Mouse (Mus musculus) midbrain, postnatal 0 days (tissue): ENCODE measurements around the gene Prkaca. TPM values are rescaled to one million over a fixed set of nuclear protein-coding genes. Genes with fewer than 3 reads are reported as not detected.

Experiments used
- ATAC-seq: fragments of 200-750 bp; cut with Nextera tagmentation; 2 replicates; pipeline ENCODE4 v1.8.0; 2017; ENCODE audit warnings: moderate number of reproducible peaks, mild to moderate bottlenecking, moderate TSS enrichment, moderate library complexity; ENCODE audit not compliant: low FRiP score
- DNase-seq: peaks from one replicate; pipeline ENCODE4 v3.0.0-alpha.2; 2015; ENCODE audit warnings: low spot score
- H3K27ac ChIP-seq: fragments of 300-500 bp; sonication (generic); 2 replicates; pipeline ENCODE4 v1.5.1; 2014; ENCODE audit warnings: low read depth, mild to moderate bottlenecking, low read length, mixed read lengths
- H3K27me3 ChIP-seq: fragments of 300-500 bp; sonication (generic); 2 replicates; pipeline ENCODE4 v1.6.1; 2014; ENCODE audit warnings: low read length, control low read depth, mixed read lengths; ENCODE audit not compliant: insufficient read depth
- H3K36me3 ChIP-seq: fragments of 300-500 bp; sonication (generic); 2 replicates; pipeline ENCODE4 v1.6.1; 2014; ENCODE audit warnings: low read length, control low read depth, mixed read lengths; ENCODE audit not compliant: insufficient read depth
- H3K4me1 ChIP-seq: fragments of 300-500 bp; sonication (generic); 2 replicates; pipeline ENCODE4 v1.6.1; 2014; ENCODE audit warnings: mild to moderate bottlenecking, control low read depth, antibody characterized with exemption, low read length, mixed read lengths; ENCODE audit not compliant: insufficient read depth
- H3K4me2 ChIP-seq: fragments of 300-500 bp; sonication (generic); 2 replicates; pipeline ENCODE4 v1.6.1; 2014; ENCODE audit warnings: low read depth, mild to moderate bottlenecking, low read length, mixed read lengths; ENCODE audit not compliant: poor library complexity, severe bottlenecking
- H3K4me3 ChIP-seq: fragments of 300-500 bp; sonication (generic); 2 replicates; pipeline ENCODE4 v1.5.1; 2014; ENCODE audit warnings: low read depth, mild to moderate bottlenecking, low read length, moderate library complexity
- H3K9ac ChIP-seq: fragments of 300-500 bp; sonication (generic); replicated peaks from 2 replicates; pipeline ENCODE4 v1.6.1; 2014; ENCODE audit warnings: mild to moderate bottlenecking, low read length, moderate library complexity, mixed read lengths; ENCODE audit not compliant: poor library complexity, severe bottlenecking
- H3K9me3 ChIP-seq: fragments of 300-500 bp; sonication (generic); 2 replicates; pipeline ENCODE4 v1.6.1; 2016; ENCODE audit warnings: low read length, control low read depth
- CTCF ChIP-seq: IDR thresholded peaks from 2 replicates; pipeline ENCODE4 v1.5.1; 2016; ENCODE audit warnings: antibody characterized with exemption, mild to moderate bottlenecking
- WGBS: fragments of 180-500 bp; shearing (Covaris S2); extraction: QIAGEN DNeasy Blood & Tissue Kit; methylation state at CpG from one replicate; pipeline ENCODE4 v1.1.7; 2014; 5-methylcytosine and 5-hydroxymethylcytosine counted together
- polyA plus RNA-seq: library from polyadenylated mRNA; unstranded; fragments of >200 nt; fragmentation: Nextera tagmentation; extraction: Ambion mirVana; gene quantifications from 2 replicates; pipeline ENCODE4 v1.2.1, GENCODE M21; 2015
- total RNA-seq: library from RNA; depleted of rRNA; stranded (reverse); fragments of >200 nt; gene quantifications from 2 replicates; pipeline ENCODE4 v1.2.3, GENCODE M21; 2014

Prkaca gene
- total and polyA plus RNA-seq, 2 experiments from 2014 or later = 218 to 253 TPM

- no peak overlapping the region for H3K4me2 ChIP-seq
- ATAC-seq (no peak), DNase-seq (no peak)
- 31% methylated on average over 7 of the region's 7 CpGs for WGBS
- peaks cover 25% of the 10 kb centered on the region for H3K27me3 ChIP-seq
- H3K4me1 ChIP-seq = peaks cover 7% of the 10 kb centered on the region; the same call in 1 of the 2 replicates
- H3K9ac ChIP-seq = no peak overlapping the region
- no peak overlapping the region for H3K27ac ChIP-seq
- H3K4me3 ChIP-seq = no peak overlapping the region
- no peaks in the 10 kb centered on the region for H3K9me3 ChIP-seq
- H3K36me3 ChIP-seq = no peaks in the 10 kb centered on the region
- TF ChIP-seq CTCF = peak; percentile 43
These were observed 35.6 kb downstream of the Prkaca start for GRCm38 (mm10) chr8:84008362-84008761.

GRCm38 (mm10) chr8:84009876-84010275 lies 37.1 kb downstream of the Prkaca start:
- 2% methylated on average over 11 of the region's 11 CpGs for WGBS
- DNase-seq (peak; percentile 81), ATAC-seq (no peak)
- Histone ChIP-seq H3K27ac (no peak overlapping the region), H3K9ac (no peak overlapping the region), H3K9me3 (no peaks in the 10 kb centered on the region), H3K36me3 (no peaks in the 10 kb centered on the region), H3K4me3 (no peak overlapping the region), H3K4me2 (peak overlapping the region; percentile 28), H3K27me3 (peaks cover 28% of the 10 kb centered on the region), H3K4me1 (peaks cover 7% of the 10 kb centered on the region; the same call in 1 of the 2 replicates)
- peak; percentile 96 for TF ChIP-seq CTCF

- Histone ChIP-seq H3K4me1 (peaks cover 7% of the 10 kb centered on the region; the same call in 1 of the 2 replicates), H3K36me3 (no peaks in the 10 kb centered on the region), H3K4me2 (peak overlapping the region; percentile 98), H3K9me3 (no peaks in the 10 kb centered on the region), H3K4me3 (peak overlapping the region; percentile 55), H3K27ac (no peak overlapping the region), H3K27me3 (peaks cover 28% of the 10 kb centered on the region), H3K9ac (peak overlapping the region; percentile 40)
- DNase-seq (peak; percentile 76), ATAC-seq (peak; percentile 36; the same call in 1 of the 2 replicates)
- TF ChIP-seq CTCF = peak; percentile 74
- 3% methylated on average over 77 of the region's 83 CpGs for WGBS
These were observed 38.1 kb downstream of the Prkaca start for GRCm38 (mm10) chr8:84010625-84011611.

GRCm38 (mm10) chr8:84011705-84012498 lies 39.1 kb downstream of the Prkaca start, which contains the start of gene 2210011C24Rik:
TSS of gene 2210011C24Rik (minus strand) at chr8:84012171.
- peaks cover 7% of the 10 kb centered on the region; the same call in 1 of the 2 replicates for H3K4me1 ChIP-seq
- 1% methylated on average over 44 of the region's 45 CpGs for WGBS
- no peaks in the 10 kb centered on the region for H3K36me3 ChIP-seq
- DNase-seq (no peak), ATAC-seq (peak; percentile 11; the same call in 1 of the 2 replicates)
- peak within 1 kb of the TSS; percentile 40 for H3K9ac ChIP-seq
- H3K27ac ChIP-seq = no peak within 1 kb of the TSS
- peak within 1 kb of the TSS; percentile 55 for H3K4me3 ChIP-seq
- no peak for TF ChIP-seq CTCF
- peaks cover 28% of the 10 kb centered on the region for H3K27me3 ChIP-seq
- H3K9me3 ChIP-seq = no peaks in the 10 kb centered on the region
- H3K4me2 ChIP-seq = peak within 1 kb of the TSS; percentile 98

- Histone ChIP-seq H3K9ac (no peak overlapping the region), H3K4me2 (peak overlapping the region; percentile 98), H3K27me3 (peaks cover 28% of the 10 kb centered on the region), H3K27ac (no peak overlapping the region), H3K36me3 (no peaks in the 10 kb centered on the region), H3K4me3 (peak overlapping the region; percentile 55), H3K4me1 (peaks cover 7% of the 10 kb centered on the region; the same call in 1 of the 2 replicates), H3K9me3 (no peaks in the 10 kb centered on the region)
- no peak for TF ChIP-seq CTCF
- WGBS = 6% methylated on average over 35 of the region's 35 CpGs
- ATAC-seq = no peak
- DNase-seq = no peak
These were observed 39.8 kb downstream of the Prkaca start for GRCm38 (mm10) chr8:84012499-84013165.
